Mouse (Mus musculus): ENCODE measurements around the gene Mthfsd.

DNA sequence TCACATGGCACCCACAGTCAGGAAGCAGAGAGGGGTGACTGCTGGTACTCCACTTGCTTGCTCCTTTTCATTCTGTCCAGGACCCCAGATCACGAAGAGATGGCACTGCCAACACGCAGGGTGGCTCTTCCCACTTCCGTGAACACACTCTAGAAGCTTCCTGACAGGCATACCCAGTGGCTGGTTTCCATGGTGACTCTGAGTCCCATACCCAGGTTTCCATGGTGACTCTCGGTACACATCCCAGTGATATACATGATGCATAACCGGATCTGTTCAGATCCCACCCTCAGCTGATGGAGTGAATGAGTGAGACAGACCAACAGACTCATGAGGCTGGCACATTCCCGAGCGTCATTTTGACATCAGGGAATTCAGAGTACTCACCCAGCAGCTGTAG, 49.1 kb downstream of the Mthfsd start:
- TF ChIP-seq EP300 (IDR thresholded peaks at IDR 0.05; ENCODE audit: insufficient read depth, low read depth, low read length) (no peak), CTCF (IDR thresholded peaks at IDR 0.05; ENCODE audit: low read depth, low read length) (no peak)
